Mouse (Mus musculus) liver, adult 2 months (tissue): ENCODE measurements around the gene Lgr6.

Experiments used
- CTCF ChIP-seq: fragments of 200-500 bp; IDR thresholded peaks from 2 replicates; pipeline ENCODE4 v1.5.1; 2011; ENCODE audit warnings: low read depth, low read length, control low read depth
- POLR2A ChIP-seq: fragments of 200-500 bp; IDR thresholded peaks from 2 replicates; pipeline ENCODE4 v1.6.1; 2011; ENCODE audit warnings: low read length, control low read depth; ENCODE audit not compliant: insufficient read depth; ENCODE audit errors: extremely low read depth

- no peak for TF ChIP-seq CTCF
- no peak for TF ChIP-seq POLR2A
These were observed 112.9 kb downstream of the Lgr6 start for GRCm38 (mm10) chr1:134992046-134992645.
